Mouse (Mus musculus) midbrain, embryonic 10.5 days (tissue): Measurements from ENCODE around the gene Snai3. TPM values are rescaled to one million over a fixed set of nuclear protein-coding genes. Genes with fewer than 3 reads are reported as not detected.

Experiments used
- DNase-seq: peaks from one replicate; pipeline ENCODE4 v3.0.0-alpha.2; 2017; ENCODE audit warnings: low spot score
- H3K27ac ChIP-seq: fragments of 300-500 bp; sonication (generic); replicated peaks from 2 replicates; pipeline ENCODE4 v1.5.1; 2016; ENCODE audit warnings: mild to moderate bottlenecking
- H3K27me3 ChIP-seq: fragments of 300-500 bp; sonication (generic); 2 replicates; pipeline ENCODE4 v1.6.1; 2016; ENCODE audit warnings: low read depth, mild to moderate bottlenecking; ENCODE audit not compliant: poor library complexity, severe bottlenecking
- H3K36me3 ChIP-seq: fragments of 300-500 bp; sonication (generic); 2 replicates; pipeline ENCODE4 v1.6.1; 2016; ENCODE audit warnings: mild to moderate bottlenecking, moderate library complexity
- H3K4me1 ChIP-seq: fragments of 300-500 bp; sonication (generic); 2 replicates; pipeline ENCODE4 v1.6.1; 2016
- H3K4me3 ChIP-seq: fragments of 300-500 bp; sonication (generic); 2 replicates; pipeline ENCODE4 v1.5.1; 2016; ENCODE audit warnings: mild to moderate bottlenecking, moderate library complexity
- H3K9me3 ChIP-seq: fragments of 300-500 bp; sonication (generic); replicated peaks from 2 replicates; pipeline ENCODE4 v1.6.1; 2016; ENCODE audit warnings: mild to moderate bottlenecking
- WGBS: fragments of 180-500 bp; shearing (Covaris S2); methylation state at CpG from one replicate; pipeline ENCODE4 v1.1.7; 2016; 5-methylcytosine and 5-hydroxymethylcytosine counted together
- polyA plus RNA-seq: library from polyadenylated mRNA; unstranded; fragments of >200 nt; fragmentation: Nextera tagmentation; extraction: Ambion mirVana; gene quantifications from 2 replicates; pipeline ENCODE4 v1.2.1, GENCODE M21; 2016

The Snai3 gene
- polyA plus RNA-seq, 1 experiment from 2014 or later, result not detected

GRCm38 (mm10) chr8:122435375-122435774 is 25.2 kb downstream of the Snai3 start:
- 92% methylated on average over 6 of the region's 6 CpGs for whole genome bisulfite sequencing
- no peaks in the 10 kb centered on the region for H3K9me3 ChIP-seq

GRCm38 (mm10) chr8:122433269-122433905 is 27.1 kb downstream of the Snai3 start:
- 72% methylated on average over 11 of the region's 11 CpGs for WGBS
- Histone ChIP-seq H3K4me1 (peaks cover 28% of the 10 kb centered on the region), H3K9me3 (no peaks in the 10 kb centered on the region), H3K27me3 (peaks cover 9% of the 10 kb centered on the region; the same call in 1 of the 2 replicates), H3K36me3 (peaks cover 52% of the 10 kb centered on the region), H3K27ac (no peak overlapping the region; the same call in 1 of the 2 replicates), H3K4me3 (peak overlapping the region; percentile 57; the same call in 1 of the 2 replicates)
- DNase-seq, result peak; percentile 25

More at GRCm38 (mm10) chr8:122435375-122435774, 25.2 kb downstream of the Snai3 start:
- Histone ChIP-seq H3K27ac (no peak overlapping the region), H3K27me3 (peaks cover 9% of the 10 kb centered on the region; the same call in 1 of the 2 replicates), H3K36me3 (peaks cover 70% of the 10 kb centered on the region), H3K4me3 (no peak overlapping the region), H3K4me1 (peaks cover 28% of the 10 kb centered on the region)
- no peak for DNase-seq

GRCm38 (mm10) chr8:122432443-122433268 is 27.9 kb downstream of the Snai3 start, which contains the start of gene Cyba:
TSS of gene Cyba (minus strand) at chr8:122432930.
- peak within 1 kb of the TSS; percentile 57 for H3K4me3 ChIP-seq
- peaks cover 28% of the 10 kb centered on the region for H3K4me1 ChIP-seq
- peaks cover 9% of the 10 kb centered on the region; the same call in 1 of the 2 replicates for H3K27me3 ChIP-seq
- peaks cover 45% of the 10 kb centered on the region for H3K36me3 ChIP-seq
- DNase-seq, result peak; percentile 64
- WGBS, result 4% methylated on average over 45 of the region's 45 CpGs
- no peaks in the 10 kb centered on the region for H3K9me3 ChIP-seq
- H3K27ac ChIP-seq, result peak within 1 kb of the TSS; percentile 79

- Histone ChIP-seq H3K4me3 (peak overlapping the region; percentile 57), H3K4me1 (peaks cover 28% of the 10 kb centered on the region), H3K27me3 (peaks cover 9% of the 10 kb centered on the region; the same call in 1 of the 2 replicates), H3K36me3 (peaks cover 37% of the 10 kb centered on the region), H3K9me3 (no peaks in the 10 kb centered on the region), H3K27ac (peak overlapping the region; percentile 79)
- DNase-seq, result no peak
- 38% methylated on average over 18 of the region's 18 CpGs for WGBS
Observed at GRCm38 (mm10) chr8:122431694-122432442, 28.7 kb downstream of the Snai3 start.

- 84% methylated on average over 3 of the region's 3 CpGs for WGBS
- Histone ChIP-seq H3K4me1 (peaks cover 28% of the 10 kb centered on the region), H3K9me3 (no peaks in the 10 kb centered on the region), H3K27me3 (peaks cover 9% of the 10 kb centered on the region; the same call in 1 of the 2 replicates), H3K4me3 (no peak overlapping the region), H3K36me3 (peaks cover 25% of the 10 kb centered on the region), H3K27ac (no peak overlapping the region)
- no peak for DNase-seq
Observed at GRCm38 (mm10) chr8:122430646-122431045, 29.9 kb downstream of the Snai3 start.

GRCm38 (mm10) chr8:122430058-122430636 is 30.4 kb downstream of the Snai3 start:
- no peak overlapping the region for H3K4me3 ChIP-seq

GRCm38 (mm10) chr8:122428163-122428562 is 32.4 kb downstream of the Snai3 start:
- no peak overlapping the region for H3K4me3 ChIP-seq
- DNase-seq, result no peak
- no peak overlapping the region for H3K27ac ChIP-seq
- 0 out of 2 replicates have a peak, but pooled peaks cover 5% of the 10 kb centered on the region for H3K36me3 ChIP-seq
- H3K9me3 ChIP-seq, result no peaks in the 10 kb centered on the region
- peaks cover 23% of the 10 kb centered on the region for H3K4me1 ChIP-seq
- 86% methylated on average over 9 of the region's 9 CpGs for WGBS
- H3K27me3 ChIP-seq, result peaks cover 9% of the 10 kb centered on the region; the same call in 1 of the 2 replicates

More at GRCm38 (mm10) chr8:122430058-122430636, 30.4 kb downstream of the Snai3 start:
- 85% methylated on average over 10 of the region's 10 CpGs for WGBS
- Histone ChIP-seq H3K27me3 (peaks cover 9% of the 10 kb centered on the region; the same call in 1 of the 2 replicates), H3K4me1 (peaks cover 28% of the 10 kb centered on the region), H3K36me3 (peaks cover 20% of the 10 kb centered on the region), H3K9me3 (no peaks in the 10 kb centered on the region), H3K27ac (no peak overlapping the region)
- no peak for DNase-seq

GRCm38 (mm10) chr8:122427607-122428006 is 32.9 kb downstream of the Snai3 start:
- H3K36me3 ChIP-seq, result 0 out of 2 replicates have a peak, but pooled peaks cover 5% of the 10 kb centered on the region
- H3K9me3 ChIP-seq, result no peaks in the 10 kb centered on the region
- H3K27me3 ChIP-seq, result 0 out of 2 replicates have a peak, but pooled peaks cover 9% of the 10 kb centered on the region
- no peak for DNase-seq
- H3K4me1 ChIP-seq, result peaks cover 18% of the 10 kb centered on the region
- no peak overlapping the region for H3K4me3 ChIP-seq
- 90% methylated on average over 7 of the region's 7 CpGs for WGBS
- no peak overlapping the region for H3K27ac ChIP-seq

- 82% methylated on average over 9 of the region's 9 CpGs for WGBS
- Histone ChIP-seq H3K4me1 (peaks cover 3% of the 10 kb centered on the region; the same call in 1 of the 2 replicates), H3K27me3 (no peaks in the 10 kb centered on the region), H3K4me3 (no peak overlapping the region), H3K36me3 (0 out of 2 replicates have a peak, but pooled peaks cover 5% of the 10 kb centered on the region), H3K27ac (no peak overlapping the region), H3K9me3 (no peaks in the 10 kb centered on the region)
- no peak for DNase-seq
Observed at GRCm38 (mm10) chr8:122426145-122426544, 34.4 kb downstream of the Snai3 start.

- H3K36me3 ChIP-seq, result peaks cover 14% of the 10 kb centered on the region
- no peaks in the 10 kb centered on the region; the same call in 1 of the 2 replicates for H3K4me1 ChIP-seq
- H3K27ac ChIP-seq, result no peak overlapping the region
- WGBS, result 63% methylated on average over 5 of the region's 5 CpGs
- no peaks in the 10 kb centered on the region for H3K27me3 ChIP-seq
- H3K9me3 ChIP-seq, result no peaks in the 10 kb centered on the region
- no peak overlapping the region for H3K4me3 ChIP-seq
- no peak for DNase-seq
Observed at GRCm38 (mm10) chr8:122423659-122424058, 36.9 kb downstream of the Snai3 start.

- H3K27ac ChIP-seq, result no peak overlapping the region
- peaks cover 18% of the 10 kb centered on the region for H3K36me3 ChIP-seq
- no peak for DNase-seq
- no peaks in the 10 kb centered on the region for H3K27me3 ChIP-seq
- 89% methylated on average over 24 of the region's 24 CpGs for WGBS
- H3K4me1 ChIP-seq, result no peaks in the 10 kb centered on the region; the same call in 1 of the 2 replicates
- H3K4me3 ChIP-seq, result no peak overlapping the region
- H3K9me3 ChIP-seq, result no peaks in the 10 kb centered on the region
Observed at GRCm38 (mm10) chr8:122423217-122423616, 37.3 kb downstream of the Snai3 start.
